Mouse (Mus musculus): ENCODE data around the gene Mrgprh.

DNA sequence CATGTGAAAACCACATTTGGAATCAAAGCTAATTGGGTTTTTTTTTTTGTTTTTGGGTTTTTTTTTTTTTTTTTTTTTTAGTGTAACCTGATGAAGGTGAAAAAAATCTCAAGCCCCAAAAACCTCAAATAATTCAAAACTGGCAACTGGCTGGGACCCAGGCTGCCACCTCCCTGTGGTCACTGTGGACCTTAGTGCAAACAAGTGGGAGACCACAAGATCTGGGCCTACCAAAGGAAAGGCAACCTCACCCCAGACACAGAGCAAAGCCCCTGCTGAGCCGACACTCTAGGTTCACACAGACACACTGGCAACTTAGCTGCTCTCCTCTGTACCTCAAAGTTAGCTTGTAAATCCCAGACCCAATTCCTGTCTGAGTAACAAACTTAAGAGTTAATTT, 28.5 kb downstream of the Mrgprh start:
- TF ChIP-seq POLR2A (IDR thresholded peaks at IDR 0.05; ENCODE audit: borderline replicate concordance, low read depth, low read length): no peak
- no peak for TF ChIP-seq CTCF (IDR thresholded peaks at IDR 0.05; ENCODE audit: low read depth, low read length)

All from bone marrow macrophage, adult 2 months (primary cell).